Mouse (Mus musculus) intestine, embryonic 15.5 days (tissue): ENCODE results near the gene Dpm1. TPM values are rescaled to one million over a fixed set of nuclear protein-coding genes. Genes with fewer than 3 reads are reported as not detected.
A peak's percentile ranks its signal among the peaks of the same experiment; 100 is the strongest.

Experiments
- ATAC-seq: fragments of 200-750 bp; cut with Nextera tagmentation; 2 replicates; pipeline ENCODE4 v1.8.0; 2017; ENCODE audit warnings: moderate TSS enrichment, moderate library complexity
- H3K27ac ChIP-seq: fragments of 300-500 bp; sonication (generic); 2 replicates; pipeline ENCODE4 v1.5.1; 2015; ENCODE audit warnings: mild to moderate bottlenecking, inconsistent platforms
- H3K27me3 ChIP-seq: fragments of 300-500 bp; sonication (generic); replicated peaks from 2 replicates; pipeline ENCODE4 v1.6.1; 2015; ENCODE audit warnings: inconsistent platforms
- H3K36me3 ChIP-seq: fragments of 300-500 bp; sonication (generic); 2 replicates; pipeline ENCODE4 v1.6.1; 2015; ENCODE audit warnings: inconsistent platforms
- H3K4me1 ChIP-seq: fragments of 300-500 bp; sonication (generic); replicated peaks from 2 replicates; pipeline ENCODE4 v1.6.1; 2015; ENCODE audit warnings: inconsistent platforms
- H3K4me2 ChIP-seq: fragments of 300-500 bp; sonication (generic); replicated peaks from 2 replicates; pipeline ENCODE4 v1.6.1; 2015; ENCODE audit warnings: mild to moderate bottlenecking, inconsistent platforms
- H3K4me3 ChIP-seq: fragments of 300-500 bp; sonication (generic); replicated peaks from 2 replicates; pipeline ENCODE4 v1.5.1; 2015; ENCODE audit warnings: inconsistent platforms
- H3K9ac ChIP-seq: fragments of 300-500 bp; sonication (generic); 2 replicates; pipeline ENCODE4 v1.6.1; 2015; ENCODE audit warnings: inconsistent platforms
- H3K9me3 ChIP-seq: fragments of 300-500 bp; sonication (generic); 2 replicates; pipeline ENCODE4 v1.6.1; 2016; ENCODE audit warnings: inconsistent platforms
- WGBS: fragments of 180-500 bp; shearing (Covaris S2); methylation state at CpG from one replicate; pipeline ENCODE4 v1.1.7; 2015; 5-methylcytosine and 5-hydroxymethylcytosine counted together
- polyA plus RNA-seq: library from polyadenylated mRNA; unstranded; fragments of >200 nt; fragmentation: Nextera tagmentation; extraction: Ambion mirVana; gene quantifications from 2 replicates; pipeline ENCODE4 v1.2.1, GENCODE M21; 2015

The Dpm1 gene
- polyA plus RNA-seq, 1 experiment from 2014 or later: 104 TPM

DNA sequence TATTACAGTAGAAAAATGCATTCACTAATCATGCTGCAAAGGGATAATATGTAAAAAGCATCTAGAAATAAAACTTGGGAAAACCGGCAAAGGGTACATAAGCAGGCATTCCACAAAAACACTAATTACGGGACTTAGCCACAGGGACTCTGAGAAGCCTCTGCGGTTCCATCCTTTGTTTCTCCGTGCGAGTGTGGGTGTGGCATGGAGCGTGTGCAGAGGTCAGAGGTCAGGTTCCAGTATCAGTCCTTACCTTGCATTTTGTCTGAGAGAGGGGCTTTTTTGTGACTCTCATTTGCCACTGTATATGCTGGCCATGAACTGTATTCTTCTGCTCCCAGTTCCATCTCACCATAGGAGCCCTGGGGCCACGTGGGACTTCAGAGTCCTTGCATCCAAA, 54.4 kb downstream of the Dpm1 start:
- Histone ChIP-seq H3K4me1 (no peaks in the 10 kb centered on the region), H3K9me3 (no peaks in the 10 kb centered on the region), H3K4me2 (no peak overlapping the region), H3K36me3 (peaks cover 11% of the 10 kb centered on the region; the same call in 1 of the 2 replicates), H3K27ac (no peak overlapping the region), H3K27me3 (no peaks in the 10 kb centered on the region), H3K9ac (no peak overlapping the region), H3K4me3 (no peak overlapping the region)
- no peak for ATAC-seq
- 52% methylated on average over 7 of the region's 7 CpGs for WGBS

GRCm38 (mm10) chr2:168170167-168170685, 60.2 kb downstream of the Dpm1 start:
- Histone ChIP-seq H3K36me3 (peaks cover 3% of the 10 kb centered on the region; the same call in 1 of the 2 replicates), H3K4me1 (peaks cover 29% of the 10 kb centered on the region), H3K4me2 (peak overlapping the region; percentile 49), H3K9me3 (no peaks in the 10 kb centered on the region), H3K4me3 (peak overlapping the region; percentile 11; the same call in 1 of the 2 replicates), H3K27ac (peak overlapping the region; percentile 55; the same call in 1 of the 2 replicates), H3K27me3 (no peaks in the 10 kb centered on the region), H3K9ac (0 out of 2 replicates have a peak overlapping the region, but pooled peaks have one; percentile 26)
- WGBS: 10% methylated on average over 13 of the region's 13 CpGs
- peak; percentile 87 for ATAC-seq

DNA sequence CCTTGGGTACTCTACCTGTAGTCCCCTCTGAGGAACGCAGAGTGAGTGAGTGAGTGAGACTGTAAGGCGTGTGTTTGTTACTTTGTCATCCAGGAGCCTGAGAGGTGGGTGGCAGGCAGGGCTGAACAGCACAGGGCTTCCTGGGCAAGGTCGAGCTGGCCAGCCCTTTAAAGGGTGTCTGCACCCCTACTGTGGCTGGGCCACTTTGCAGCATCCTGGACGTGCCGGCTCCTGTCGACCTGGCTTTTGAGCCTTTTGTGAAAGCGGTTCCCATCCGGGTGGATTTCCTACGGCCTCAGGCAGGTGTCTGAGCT, 60.6 kb downstream of the Dpm1 start:
- Histone ChIP-seq H3K4me1 (peaks cover 29% of the 10 kb centered on the region), H3K36me3 (no peaks in the 10 kb centered on the region), H3K27ac (peak overlapping the region; percentile 55; the same call in 1 of the 2 replicates), H3K4me3 (peak overlapping the region; percentile 11; the same call in 1 of the 2 replicates), H3K9ac (no peak overlapping the region), H3K27me3 (no peaks in the 10 kb centered on the region), H3K9me3 (no peaks in the 10 kb centered on the region), H3K4me2 (peak overlapping the region; percentile 49)
- WGBS: 11% methylated on average over 9 of the region's 9 CpGs
- ATAC-seq: peak; percentile 37

- no peak overlapping the region; the same call in 1 of the 2 replicates for H3K4me3 ChIP-seq
- ATAC-seq: peak; percentile 23
- no peak overlapping the region for H3K9ac ChIP-seq
Observed at GRCm38 (mm10) chr2:168168892-168169799, 61.2 kb downstream of the Dpm1 start.

DNA sequence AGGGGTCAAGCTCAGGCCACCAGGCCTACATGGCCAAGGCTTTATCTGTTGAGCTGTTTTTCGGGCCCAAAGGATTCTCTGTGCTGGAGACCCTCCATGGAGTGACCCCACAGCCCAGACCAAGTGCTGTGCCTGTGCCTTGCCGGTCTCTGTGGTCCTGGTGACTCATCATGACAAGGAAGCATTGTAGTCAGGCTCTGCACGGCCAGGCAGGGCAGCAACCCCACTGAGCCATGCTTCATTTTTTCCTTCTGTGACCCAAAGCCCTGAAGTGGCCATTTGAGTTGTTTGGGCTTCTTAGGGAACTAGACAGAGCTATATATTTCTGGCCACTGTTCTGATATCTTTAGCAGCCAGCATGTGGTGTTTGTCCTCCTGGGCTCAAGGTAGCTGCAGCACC, 62.6 kb downstream of the Dpm1 start:
- H3K4me1 ChIP-seq: peaks cover 29% of the 10 kb centered on the region
- H3K27me3 ChIP-seq: no peaks in the 10 kb centered on the region
- no peak overlapping the region for H3K4me2 ChIP-seq
- no peaks in the 10 kb centered on the region for H3K9me3 ChIP-seq
- 52% methylated on average over 3 of the region's 3 CpGs for WGBS
- no peaks in the 10 kb centered on the region for H3K36me3 ChIP-seq
- H3K27ac ChIP-seq: no peak overlapping the region
- no peak overlapping the region for H3K9ac ChIP-seq
- no peak overlapping the region for H3K4me3 ChIP-seq
- no peak for ATAC-seq

More at GRCm38 (mm10) chr2:168168892-168169799, 61.2 kb downstream of the Dpm1 start:
- Histone ChIP-seq H3K4me2 (peak overlapping the region; percentile 49), H3K36me3 (no peaks in the 10 kb centered on the region), H3K27ac (peak overlapping the region; percentile 55), H3K27me3 (no peaks in the 10 kb centered on the region), H3K4me1 (peaks cover 29% of the 10 kb centered on the region), H3K9me3 (no peaks in the 10 kb centered on the region)
- 33% methylated on average over 9 of the region's 9 CpGs for WGBS

GRCm38 (mm10) chr2:168166750-168167460, 63.5 kb downstream of the Dpm1 start:
- Histone ChIP-seq H3K36me3 (no peaks in the 10 kb centered on the region), H3K4me2 (peak overlapping the region; percentile 9; the same call in 1 of the 2 replicates), H3K9me3 (no peaks in the 10 kb centered on the region), H3K27me3 (no peaks in the 10 kb centered on the region), H3K9ac (no peak overlapping the region), H3K27ac (0 out of 2 replicates have a peak overlapping the region, but pooled peaks have one; percentile 19), H3K4me3 (no peak overlapping the region), H3K4me1 (peaks cover 32% of the 10 kb centered on the region)
- no peak; the same call in 1 of the 2 replicates for ATAC-seq
- 34% methylated on average over 21 of the region's 21 CpGs for WGBS

DNA sequence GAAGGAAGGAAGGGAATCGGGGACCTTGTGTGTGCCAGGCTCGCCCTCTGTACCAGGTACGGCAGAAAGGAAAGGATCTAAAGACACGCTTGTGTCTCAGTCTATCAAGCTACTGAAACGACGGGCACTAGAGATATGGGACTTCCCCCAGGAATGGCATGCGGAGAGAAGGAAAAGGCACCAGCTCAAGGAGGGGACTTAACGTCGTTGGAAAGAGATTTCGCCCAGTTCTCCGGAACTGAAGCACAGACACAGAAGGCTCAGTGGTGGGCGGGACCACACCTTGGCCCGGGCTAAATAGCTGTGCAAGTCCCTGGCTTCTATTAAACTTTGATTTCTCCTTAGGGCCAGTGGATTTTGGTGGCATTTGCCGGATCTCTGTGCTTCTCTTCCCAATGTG, 68.4 kb downstream of the Dpm1 start:
- H3K4me2 ChIP-seq: peak overlapping the region; percentile 64
- no peaks in the 10 kb centered on the region for H3K9me3 ChIP-seq
- ATAC-seq: no peak
- no peaks in the 10 kb centered on the region for H3K27me3 ChIP-seq
- H3K9ac ChIP-seq: peak overlapping the region; percentile 20; the same call in 1 of the 2 replicates
- peaks cover 25% of the 10 kb centered on the region for H3K4me1 ChIP-seq
- peak overlapping the region; percentile 26 for H3K4me3 ChIP-seq
- 12% methylated on average over 14 of the region's 14 CpGs for WGBS
- no peak overlapping the region for H3K27ac ChIP-seq
- no peaks in the 10 kb centered on the region for H3K36me3 ChIP-seq

DNA sequence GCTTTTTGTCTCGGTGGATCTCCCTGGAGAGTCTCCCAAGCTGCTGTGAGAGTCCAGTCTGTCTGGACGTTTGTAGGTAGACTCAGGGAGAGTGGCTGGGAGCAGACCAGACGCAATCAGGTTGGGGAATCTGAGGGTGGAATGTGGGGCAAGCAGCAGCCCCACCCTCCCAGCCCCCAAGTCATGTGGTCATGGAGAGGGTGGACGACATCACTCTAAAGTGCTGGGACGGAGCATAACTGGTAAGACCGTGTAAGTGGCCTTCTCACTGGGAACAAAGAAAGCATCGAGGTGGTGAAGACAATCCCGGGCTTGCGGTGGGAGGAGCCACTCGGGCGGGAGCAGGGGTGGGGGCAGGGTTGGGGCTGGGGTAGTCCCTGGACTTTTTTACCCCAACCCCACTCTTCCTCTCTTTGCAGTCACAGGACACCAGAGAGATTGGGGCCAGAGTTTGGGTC, 68.8 kb downstream of the Dpm1 start:
- WGBS: 6% methylated on average over 11 of the region's 11 CpGs
- no peaks in the 10 kb centered on the region for H3K9me3 ChIP-seq
- peak overlapping the region; percentile 64 for H3K4me2 ChIP-seq
- peak overlapping the region; percentile 26 for H3K4me3 ChIP-seq
- peak; percentile 34; the same call in 1 of the 2 replicates for ATAC-seq
- no peak overlapping the region for H3K27ac ChIP-seq
- no peaks in the 10 kb centered on the region for H3K36me3 ChIP-seq
- peak overlapping the region; percentile 20; the same call in 1 of the 2 replicates for H3K9ac ChIP-seq
- H3K4me1 ChIP-seq: peaks cover 25% of the 10 kb centered on the region
- H3K27me3 ChIP-seq: no peaks in the 10 kb centered on the region

DNA sequence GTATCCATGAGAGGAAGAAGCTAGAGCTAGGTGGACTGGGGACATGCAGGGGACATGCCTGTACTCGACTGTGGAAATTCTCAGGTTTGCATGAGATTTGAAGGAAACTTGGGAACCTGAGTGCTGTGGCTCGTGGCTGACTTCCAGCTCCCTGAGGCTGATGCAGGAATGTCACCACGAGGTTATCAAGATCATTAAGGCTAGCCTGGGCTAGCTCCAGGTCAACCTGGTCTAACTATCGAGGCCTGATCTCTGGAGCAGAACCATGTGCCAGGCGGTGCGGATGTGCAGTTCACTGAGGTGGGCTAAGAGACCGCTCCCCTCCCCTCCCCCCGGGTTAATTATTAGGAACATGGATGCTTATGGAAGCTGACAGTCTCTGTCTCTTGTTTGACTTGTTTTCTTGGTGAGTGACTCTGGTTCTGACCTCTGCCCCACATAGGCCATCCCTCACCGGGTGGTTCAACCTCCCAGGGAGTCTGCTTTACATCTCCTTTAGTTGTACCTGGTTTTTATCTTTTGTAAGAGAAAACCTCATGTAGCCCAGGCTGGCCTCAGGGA, 69.9 kb downstream of the Dpm1 start:
- no peaks in the 10 kb centered on the region for H3K9me3 ChIP-seq
- H3K4me3 ChIP-seq: no peak overlapping the region
- H3K9ac ChIP-seq: no peak overlapping the region
- WGBS: 78% methylated on average over 9 of the region's 9 CpGs
- H3K4me2 ChIP-seq: no peak overlapping the region
- no peak for ATAC-seq
- H3K36me3 ChIP-seq: no peaks in the 10 kb centered on the region
- no peak overlapping the region for H3K27ac ChIP-seq
- H3K4me1 ChIP-seq: peaks cover 25% of the 10 kb centered on the region
- no peaks in the 10 kb centered on the region for H3K27me3 ChIP-seq
